Mouse (Mus musculus) spleen, adult 2 months (tissue): ENCODE results near the gene Rbms3.

Experiments used
- CTCF ChIP-seq: fragments of 200-500 bp; IDR thresholded peaks from 2 replicates; pipeline ENCODE4 v1.5.1; 2011; ENCODE audit warnings: mild to moderate bottlenecking, inconsistent platforms; ENCODE audit not compliant: insufficient read depth, insufficient read length, insufficient replicate concordance; ENCODE audit errors: extremely low read depth
- POLR2A ChIP-seq: fragments of 200-500 bp; IDR thresholded peaks from 2 replicates; pipeline ENCODE4 v1.6.1; 2011; ENCODE audit warnings: low read depth, low read length, inconsistent platforms

- TF ChIP-seq CTCF (no peak), POLR2A (no peak)
These were observed 995.9 kb downstream of the Rbms3 start for GRCm38 (mm10) chr9:116633786-116634185.
